Mouse (Mus musculus) midbrain, embryonic 11.5 days (tissue): ENCODE data around the gene Nrxn2. TPM values are rescaled to one million over a fixed set of nuclear protein-coding genes. Genes with fewer than 3 reads are reported as not detected.
A peak's percentile ranks its signal among the peaks of the same experiment; 100 is the strongest.

Experiments
- ATAC-seq: fragments of 200-750 bp; cut with Nextera tagmentation; 2 replicates; pipeline ENCODE4 v1.8.0; 2017; ENCODE audit warnings: moderate TSS enrichment, moderate library complexity; ENCODE audit not compliant: low FRiP score
- DNase-seq: peaks from one replicate; pipeline ENCODE4 v3.0.0; 2015; ENCODE audit warnings: low spot score; ENCODE audit errors: missing footprints
- H3K27ac ChIP-seq: fragments of 300-500 bp; sonication (generic); 2 replicates; pipeline ENCODE4 v1.5.1; 2014; ENCODE audit warnings: low read depth, low read length
- H3K27me3 ChIP-seq: fragments of 300-500 bp; sonication (generic); 2 replicates; pipeline ENCODE4 v1.6.1; 2014; ENCODE audit warnings: mild to moderate bottlenecking, low read length, moderate library complexity, mixed read lengths; ENCODE audit not compliant: control insufficient read depth, insufficient read depth
- H3K36me3 ChIP-seq: fragments of 300-500 bp; sonication (generic); 2 replicates; pipeline ENCODE4 v1.6.1; 2014; ENCODE audit warnings: mild to moderate bottlenecking, low read length, moderate library complexity, mixed read lengths; ENCODE audit not compliant: control insufficient read depth, insufficient read depth
- H3K4me1 ChIP-seq: fragments of 300-500 bp; sonication (generic); 2 replicates; pipeline ENCODE4 v1.6.1; 2014; ENCODE audit warnings: low read length; ENCODE audit not compliant: control insufficient read depth, insufficient read depth
- H3K4me2 ChIP-seq: fragments of 300-500 bp; sonication (generic); 2 replicates; pipeline ENCODE4 v1.6.1; 2014; ENCODE audit warnings: mild to moderate bottlenecking, moderate library complexity
- H3K4me3 ChIP-seq: fragments of 300-500 bp; sonication (generic); 2 replicates; pipeline ENCODE4 v1.5.1; 2014; ENCODE audit warnings: low read depth, low read length
- H3K9ac ChIP-seq: fragments of 300-500 bp; sonication (generic); 2 replicates; pipeline ENCODE4 v1.6.1; 2014; ENCODE audit warnings: low read length
- H3K9me3 ChIP-seq: fragments of 300-500 bp; sonication (generic); 2 replicates; pipeline ENCODE4 v1.6.1; 2016; ENCODE audit warnings: low read length; ENCODE audit not compliant: control insufficient read depth
- WGBS: fragments of 180-500 bp; shearing (Covaris S2); extraction: QIAGEN DNeasy Blood & Tissue Kit; methylation state at CpG from one replicate; pipeline ENCODE4 v1.1.7; 2014; 5-methylcytosine and 5-hydroxymethylcytosine counted together
- polyA plus RNA-seq: library from polyadenylated mRNA; unstranded; fragments of >200 nt; fragmentation: Nextera tagmentation; extraction: Ambion mirVana; gene quantifications from 2 replicates; pipeline ENCODE4 v1.2.1, GENCODE M21; 2014

The Nrxn2 gene
- polyA plus RNA-seq, 1 experiment from 2014 or later = 9.5 TPM

- Histone ChIP-seq H3K4me3 (no peak overlapping the region), H3K4me2 (no peak overlapping the region), H3K27ac (no peak overlapping the region), H3K9me3 (no peaks in the 10 kb centered on the region), H3K27me3 (no peaks in the 10 kb centered on the region), H3K9ac (no peak overlapping the region), H3K36me3 (no peaks in the 10 kb centered on the region), H3K4me1 (no peaks in the 10 kb centered on the region)
- ATAC-seq (no peak), DNase-seq (no peak)
- 89% methylated on average over 5 of the region's 5 CpGs for WGBS
These were observed 129.3 kb downstream of the Nrxn2 start for GRCm38 (mm10) chr19:6547801-6548200.

GRCm38 (mm10) chr19:6548431-6549410 is 130.2 kb downstream of the Nrxn2 start:
- 81% methylated on average over 16 of the region's 16 CpGs for WGBS
- Histone ChIP-seq H3K4me1 (no peaks in the 10 kb centered on the region), H3K36me3 (no peaks in the 10 kb centered on the region), H3K4me2 (no peak overlapping the region), H3K4me3 (no peak overlapping the region), H3K9ac (no peak overlapping the region), H3K9me3 (no peaks in the 10 kb centered on the region), H3K27me3 (no peaks in the 10 kb centered on the region), H3K27ac (no peak overlapping the region)
- DNase-seq (no peak), ATAC-seq (no peak)

- no peaks in the 10 kb centered on the region for H3K4me1 ChIP-seq
- no peaks in the 10 kb centered on the region for H3K36me3 ChIP-seq
- ATAC-seq (no peak), DNase-seq (no peak)
- no peaks in the 10 kb centered on the region for H3K9me3 ChIP-seq
- H3K27ac ChIP-seq = no peak overlapping the region
- H3K9ac ChIP-seq = no peak overlapping the region
- no peak overlapping the region for H3K4me3 ChIP-seq
- 89% methylated on average over 11 of the region's 11 CpGs for WGBS
- no peak overlapping the region for H3K4me2 ChIP-seq
- H3K27me3 ChIP-seq = no peaks in the 10 kb centered on the region
These were observed 131.0 kb downstream of the Nrxn2 start for GRCm38 (mm10) chr19:6549566-6549965.

- 80% methylated on average over 4 of the region's 4 CpGs for WGBS
- Histone ChIP-seq H3K4me1 (no peaks in the 10 kb centered on the region), H3K27ac (no peak overlapping the region), H3K27me3 (no peaks in the 10 kb centered on the region), H3K4me2 (no peak overlapping the region), H3K9ac (no peak overlapping the region), H3K36me3 (no peaks in the 10 kb centered on the region), H3K4me3 (no peak overlapping the region), H3K9me3 (no peaks in the 10 kb centered on the region)
- DNase-seq (no peak), ATAC-seq (no peak)
These were observed 132.7 kb downstream of the Nrxn2 start for GRCm38 (mm10) chr19:6551215-6551614.

GRCm38 (mm10) chr19:6552302-6553028 is 133.9 kb downstream of the Nrxn2 start:
- Histone ChIP-seq H3K36me3 (no peaks in the 10 kb centered on the region), H3K9me3 (no peaks in the 10 kb centered on the region), H3K27me3 (no peaks in the 10 kb centered on the region), H3K4me3 (no peak overlapping the region), H3K9ac (no peak overlapping the region), H3K27ac (no peak overlapping the region), H3K4me1 (no peaks in the 10 kb centered on the region), H3K4me2 (no peak overlapping the region)
- 92% methylated on average over 4 of the region's 4 CpGs for WGBS
- DNase-seq (no peak), ATAC-seq (0 out of 2 replicates have a peak, but pooled peaks have one; percentile 46)

GRCm38 (mm10) chr19:6553174-6553573 is 134.6 kb downstream of the Nrxn2 start:
- no peaks in the 10 kb centered on the region for H3K4me1 ChIP-seq
- H3K27me3 ChIP-seq = no peaks in the 10 kb centered on the region
- no peak overlapping the region for H3K4me2 ChIP-seq
- ATAC-seq (no peak), DNase-seq (no peak)
- H3K36me3 ChIP-seq = no peaks in the 10 kb centered on the region
- H3K9ac ChIP-seq = no peak overlapping the region
- no peak overlapping the region for H3K4me3 ChIP-seq
- no peaks in the 10 kb centered on the region for H3K9me3 ChIP-seq
- H3K27ac ChIP-seq = no peak overlapping the region
- 86% methylated on average over 5 of the region's 5 CpGs for WGBS

- no peak for DNase-seq
- ATAC-seq = no peak
These were observed 135.5 kb downstream of the Nrxn2 start for GRCm38 (mm10) chr19:6553819-6554582.

GRCm38 (mm10) chr19:6559576-6559975 is 141.0 kb downstream of the Nrxn2 start:
- no peak overlapping the region for H3K27ac ChIP-seq
- H3K4me1 ChIP-seq = no peaks in the 10 kb centered on the region
- ATAC-seq (no peak), DNase-seq (no peak)
- no peak overlapping the region for H3K4me3 ChIP-seq
- H3K9me3 ChIP-seq = no peaks in the 10 kb centered on the region
- H3K9ac ChIP-seq = no peak overlapping the region
- no peaks in the 10 kb centered on the region for H3K36me3 ChIP-seq
- 47% methylated on average over 4 of the region's 4 CpGs for WGBS
- H3K27me3 ChIP-seq = no peaks in the 10 kb centered on the region
- H3K4me2 ChIP-seq = no peak overlapping the region

More at GRCm38 (mm10) chr19:6553819-6554582, 135.5 kb downstream of the Nrxn2 start:
- Histone ChIP-seq H3K4me1 (no peaks in the 10 kb centered on the region), H3K36me3 (no peaks in the 10 kb centered on the region), H3K4me2 (no peak overlapping the region), H3K27me3 (no peaks in the 10 kb centered on the region), H3K4me3 (no peak overlapping the region), H3K9ac (no peak overlapping the region), H3K27ac (no peak overlapping the region), H3K9me3 (no peaks in the 10 kb centered on the region)
- WGBS = 33% methylated on average over 8 of the region's 8 CpGs
